Mouse (Mus musculus): ENCODE measurements at regions not wholly inside any gene's neighbourhood (a gene's known extent, or its start where the extent isn't known, plus 50 kb on each side); places are given as distances from the start of the nearest gene placed in this dataset.

DNA sequence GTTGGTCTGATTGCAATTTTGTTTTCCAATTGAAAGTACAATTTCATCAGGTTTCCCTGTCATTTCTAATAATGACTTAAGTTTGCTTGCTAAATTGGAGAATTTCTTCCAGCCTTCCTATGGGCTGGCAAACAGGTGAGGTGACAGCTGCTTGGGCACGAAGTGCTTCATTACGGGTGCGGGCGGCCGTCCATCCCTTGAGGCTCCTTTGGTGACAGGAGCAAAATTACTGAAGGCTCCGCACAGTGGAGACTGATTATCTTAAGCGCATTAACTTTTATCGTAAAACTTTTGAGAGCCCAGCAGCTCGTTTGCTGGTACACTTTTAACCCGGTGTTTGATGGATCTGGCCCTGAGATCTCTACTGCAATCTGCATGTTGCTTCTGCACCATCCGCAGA is 134.3 kb upstream of the Irx1 start:
- Histone ChIP-seq H3K36me3 (ENCODE audit: control insufficient read depth, insufficient read depth, low read length) (no peaks in the 10 kb centered on the region), H3K4me3 (ENCODE audit: insufficient read depth, low read depth, low read length) (no peak overlapping the region), H3K27me3 (replicated peaks; ENCODE audit: control insufficient read depth, insufficient read depth, low read length) (no peaks in the 10 kb centered on the region), H3K27ac (ENCODE audit: insufficient read depth, low read depth, low read length) (no peak overlapping the region), H3K4me1 (ENCODE audit: control insufficient read depth, insufficient read depth, low read length) (no peaks in the 10 kb centered on the region)
- DNase-seq = no peak
- 72% methylated on average over 11 of the region's 11 CpGs for WGBS
- TF ChIP-seq CTCF (conservative IDR thresholded peaks at IDR 0.05; ENCODE audit: insufficient read depth, insufficient read length, low read depth, low read length) (no peak), POLR2A (IDR thresholded peaks at IDR 0.05; ENCODE audit: low read depth, low read length) (no peak)

DNA sequence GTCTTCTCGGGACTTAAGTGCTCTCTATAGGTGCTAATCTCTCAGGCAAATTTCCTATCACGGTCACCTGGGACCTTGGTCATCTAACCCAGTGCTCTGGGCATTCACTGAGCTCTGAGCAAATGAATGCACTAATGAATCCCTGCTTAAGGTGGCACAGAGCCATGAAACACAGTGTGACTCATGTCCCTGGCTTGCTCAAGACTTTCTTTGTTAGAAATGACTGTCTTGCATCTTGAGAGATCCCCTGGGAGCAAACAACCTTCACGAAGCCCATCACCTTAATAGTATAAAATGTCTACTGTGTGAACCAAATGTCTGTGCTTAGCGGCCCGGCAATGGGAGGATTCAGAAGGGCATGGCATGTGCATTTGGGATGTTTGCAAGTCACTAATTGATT is 137.2 kb upstream of the Irx1 start:
- H3K4me3 ChIP-seq (ENCODE audit: insufficient read depth, low read depth, low read length) = no peak overlapping the region
- TF ChIP-seq CTCF (conservative IDR thresholded peaks at IDR 0.05; ENCODE audit: insufficient read depth, insufficient read length, low read depth, low read length) (no peak), POLR2A (IDR thresholded peaks at IDR 0.05; ENCODE audit: low read depth, low read length) (no peak)
- no peaks in the 10 kb centered on the region; the same call in 1 of the 2 replicates for H3K27me3 ChIP-seq (replicated peaks; ENCODE audit: control insufficient read depth, insufficient read depth, low read length)
- no peak for DNase-seq
- WGBS = 48% methylated on average over 5 of the region's 5 CpGs
- no peaks in the 10 kb centered on the region for H3K4me1 ChIP-seq (ENCODE audit: control insufficient read depth, insufficient read depth, low read length)
- no peaks in the 10 kb centered on the region for H3K36me3 ChIP-seq (ENCODE audit: control insufficient read depth, insufficient read depth, low read length)
- H3K27ac ChIP-seq (ENCODE audit: insufficient read depth, low read depth, low read length) = no peak overlapping the region

DNA sequence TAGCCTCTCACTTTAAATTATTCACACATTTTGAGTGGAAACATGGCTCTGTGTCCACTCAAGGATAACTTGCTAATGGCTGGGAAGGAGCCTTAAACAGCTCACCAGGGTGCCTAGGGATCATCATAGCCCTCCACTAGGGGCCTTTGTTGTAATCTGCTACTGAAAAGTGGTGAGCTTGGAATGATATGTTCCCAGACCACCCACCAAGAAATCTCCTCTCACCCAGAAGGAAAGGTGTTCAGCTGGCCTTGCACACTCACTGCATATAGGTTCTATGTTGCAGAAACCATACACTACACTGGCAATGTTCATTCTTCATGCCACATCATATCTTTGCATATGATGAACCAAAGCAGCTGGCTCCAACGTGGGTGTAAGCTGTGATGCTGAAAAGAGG is 145.1 kb upstream of the Irx1 start:
- Histone ChIP-seq H3K27me3 (replicated peaks; ENCODE audit: control insufficient read depth, insufficient read depth, low read length) (no peaks in the 10 kb centered on the region; the same call in 1 of the 2 replicates), H3K4me1 (ENCODE audit: control insufficient read depth, insufficient read depth, low read length) (no peaks in the 10 kb centered on the region), H3K27ac (ENCODE audit: insufficient read depth, low read depth, low read length) (no peak overlapping the region), H3K4me3 (ENCODE audit: insufficient read depth, low read depth, low read length) (no peak overlapping the region), H3K36me3 (ENCODE audit: control insufficient read depth, insufficient read depth, low read length) (no peaks in the 10 kb centered on the region)
- TF ChIP-seq CTCF (conservative IDR thresholded peaks at IDR 0.05; ENCODE audit: insufficient read depth, insufficient read length, low read depth, low read length) = no peak
- no peak for TF ChIP-seq POLR2A (IDR thresholded peaks at IDR 0.05; ENCODE audit: low read depth, low read length)
- 51% methylated on average over 1 of the region's 1 CpGs for WGBS
- DNase-seq = no peak

DNA sequence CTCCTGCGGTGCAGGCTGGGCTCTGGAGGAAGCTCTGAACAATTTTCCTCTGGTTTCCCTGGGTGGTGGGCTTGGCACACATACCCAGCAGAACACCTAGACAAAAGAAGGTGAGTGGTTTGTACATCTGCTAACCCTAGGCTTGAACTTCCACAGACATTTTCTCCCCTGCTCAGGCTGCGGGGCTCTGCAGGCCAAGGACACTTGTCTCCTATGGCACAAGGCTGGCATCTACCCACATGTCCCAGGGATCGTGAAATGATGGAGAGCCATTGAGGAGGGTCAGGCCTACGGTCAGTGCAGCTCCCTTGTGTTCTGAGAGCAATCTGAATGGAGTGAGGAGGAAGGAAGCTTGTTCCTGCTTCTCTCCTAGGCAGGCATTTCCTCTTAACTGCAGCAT is 150.4 kb upstream of the Irx1 start:
- WGBS = 85% methylated on average over 4 of the region's 4 CpGs
- TF ChIP-seq POLR2A (IDR thresholded peaks at IDR 0.05; ENCODE audit: low read depth, low read length) = no peak
- TF ChIP-seq CTCF (conservative IDR thresholded peaks at IDR 0.05; ENCODE audit: insufficient read depth, insufficient read length, low read depth, low read length) = no peak

DNA sequence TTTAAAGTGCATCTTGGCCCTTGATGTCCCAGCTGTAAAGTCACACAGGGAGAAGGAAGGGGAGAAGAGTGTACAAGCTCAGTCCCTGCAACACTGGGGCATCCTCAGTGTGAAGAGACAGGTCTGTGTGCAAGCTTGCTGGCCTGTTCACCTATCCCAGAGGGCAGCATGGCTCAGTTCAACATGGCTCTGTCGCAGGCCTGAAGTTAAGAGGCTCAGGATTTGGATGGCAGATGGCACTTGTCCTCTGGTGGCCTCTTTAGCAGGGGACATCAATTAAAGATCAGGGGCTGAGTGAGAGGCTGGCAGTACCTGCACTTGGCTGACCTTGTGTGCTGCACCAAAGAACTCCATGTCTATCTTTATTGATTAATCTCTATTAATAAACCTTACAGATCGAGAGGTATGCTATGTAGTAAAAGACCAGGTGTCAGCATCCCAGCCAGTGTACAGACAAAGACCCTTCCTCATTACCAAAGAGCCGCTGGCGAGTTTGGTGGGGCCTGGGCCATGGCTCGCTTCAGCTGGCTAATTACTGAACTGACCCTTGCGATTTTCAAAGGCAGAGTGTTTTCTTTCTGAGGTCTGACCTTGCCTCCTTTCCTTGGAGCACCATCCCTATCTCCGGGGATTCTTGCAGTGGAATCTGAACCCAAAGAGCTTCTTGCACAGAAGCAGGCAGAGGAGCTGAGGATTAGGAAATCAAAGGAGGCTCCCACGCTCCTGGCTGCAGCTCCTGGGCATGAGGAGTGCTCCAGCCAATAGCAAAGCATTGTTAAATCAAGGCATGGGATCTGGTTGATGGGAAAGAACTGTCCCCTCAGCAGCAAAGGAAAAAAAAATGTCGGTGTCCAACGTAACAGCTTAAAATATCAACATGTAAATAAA is 151.5 kb upstream of the Irx1 start:
- TF ChIP-seq CTCF (conservative IDR thresholded peaks at IDR 0.05; ENCODE audit: insufficient read depth, insufficient read length, low read depth, low read length) (no peak), POLR2A (IDR thresholded peaks at IDR 0.05; ENCODE audit: low read depth, low read length) (no peak)
- no peak for DNase-seq

More for the DNA sequence above, 150.4 kb upstream of the Irx1 start:
- no peak overlapping the region for H3K4me3 ChIP-seq (ENCODE audit: insufficient read depth, low read depth, low read length)
- H3K4me1 ChIP-seq (ENCODE audit: control insufficient read depth, insufficient read depth, low read length) = no peaks in the 10 kb centered on the region
- H3K36me3 ChIP-seq (ENCODE audit: control insufficient read depth, insufficient read depth, low read length) = no peaks in the 10 kb centered on the region
- H3K27me3 ChIP-seq (replicated peaks; ENCODE audit: control insufficient read depth, insufficient read depth, low read length) = no peaks in the 10 kb centered on the region
- DNase-seq = no peak
- no peak overlapping the region for H3K27ac ChIP-seq (ENCODE audit: insufficient read depth, low read depth, low read length)

DNA sequence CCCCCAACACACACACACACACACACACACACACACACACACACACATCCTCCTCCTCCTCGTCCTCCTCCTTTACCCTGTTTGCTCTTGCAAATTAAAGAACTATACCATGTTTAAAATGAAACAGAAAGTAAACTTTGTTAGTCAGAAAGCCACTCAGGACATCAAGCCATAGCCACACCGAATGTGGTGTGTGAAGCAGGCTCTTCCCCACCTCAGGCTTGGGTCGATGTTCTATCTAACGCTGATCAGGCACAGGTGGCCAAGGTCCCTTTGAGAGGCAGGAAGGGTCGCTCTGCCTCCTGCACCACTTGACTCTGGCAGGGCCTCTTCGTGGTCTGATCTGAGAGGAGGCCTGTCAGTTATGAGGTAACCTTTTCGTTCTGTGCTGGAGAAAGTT is 156.9 kb upstream of the Irx1 start:
- H3K4me3 ChIP-seq (ENCODE audit: insufficient read depth, low read depth, low read length) = no peak overlapping the region
- TF ChIP-seq CTCF (conservative IDR thresholded peaks at IDR 0.05; ENCODE audit: insufficient read depth, insufficient read length, low read depth, low read length) (no peak), POLR2A (IDR thresholded peaks at IDR 0.05; ENCODE audit: low read depth, low read length) (no peak)
- DNase-seq = no peak
- H3K27ac ChIP-seq (ENCODE audit: insufficient read depth, low read depth, low read length) = no peak overlapping the region
- H3K36me3 ChIP-seq (ENCODE audit: control insufficient read depth, insufficient read depth, low read length) = no peaks in the 10 kb centered on the region
- 43% methylated on average over 7 of the region's 7 CpGs for WGBS
- no peaks in the 10 kb centered on the region for H3K4me1 ChIP-seq (ENCODE audit: control insufficient read depth, insufficient read depth, low read length)
- no peaks in the 10 kb centered on the region for H3K27me3 ChIP-seq (replicated peaks; ENCODE audit: control insufficient read depth, insufficient read depth, low read length)

More for the DNA sequence above, 151.5 kb upstream of the Irx1 start:
- Histone ChIP-seq H3K36me3 (ENCODE audit: control insufficient read depth, insufficient read depth, low read length) (no peaks in the 10 kb centered on the region), H3K27me3 (replicated peaks; ENCODE audit: control insufficient read depth, insufficient read depth, low read length) (no peaks in the 10 kb centered on the region), H3K4me3 (ENCODE audit: insufficient read depth, low read depth, low read length) (no peak overlapping the region), H3K4me1 (ENCODE audit: control insufficient read depth, insufficient read depth, low read length) (no peaks in the 10 kb centered on the region), H3K27ac (ENCODE audit: insufficient read depth, low read depth, low read length) (no peak overlapping the region)
- 34% methylated on average over 10 of the region's 10 CpGs for WGBS

DNA sequence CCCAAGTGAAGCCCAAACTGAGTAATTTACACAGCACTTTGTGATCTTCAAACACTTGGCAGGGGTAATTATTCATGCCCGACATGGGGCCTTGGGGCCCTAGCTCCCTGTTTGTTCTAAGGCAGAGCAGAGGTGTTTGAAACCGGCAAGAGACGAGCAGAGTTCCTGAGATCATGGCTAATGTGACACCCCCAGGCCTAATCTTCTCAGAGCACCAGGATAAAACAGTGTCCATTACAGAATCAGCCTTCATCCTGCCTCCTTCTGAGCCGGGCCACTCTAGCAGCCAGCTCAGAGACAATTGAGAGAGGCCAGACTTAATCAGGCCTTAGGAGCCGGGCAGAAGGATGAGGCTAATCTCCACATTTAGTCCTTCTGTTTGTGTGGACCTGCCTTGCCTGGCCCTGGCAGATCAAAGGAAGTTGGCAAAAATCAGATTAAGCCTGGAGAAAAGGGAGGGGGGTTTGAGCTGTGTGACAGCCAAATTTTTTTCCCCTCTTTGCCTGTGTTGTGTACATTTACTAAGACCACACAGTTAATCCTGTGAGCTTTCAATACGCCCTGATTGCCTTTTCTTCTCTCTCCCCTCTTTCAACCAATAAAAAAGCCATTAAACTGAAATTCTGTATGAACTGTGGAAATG is 157.5 kb upstream of the Irx1 start:
- no peak for DNase-seq
- no peaks in the 10 kb centered on the region for H3K36me3 ChIP-seq (ENCODE audit: control insufficient read depth, insufficient read depth, low read length)
- 58% methylated on average over 6 of the region's 6 CpGs for WGBS
- no peak overlapping the region for H3K4me3 ChIP-seq (ENCODE audit: insufficient read depth, low read depth, low read length)
- no peaks in the 10 kb centered on the region for H3K27me3 ChIP-seq (replicated peaks; ENCODE audit: control insufficient read depth, insufficient read depth, low read length)
- no peak overlapping the region for H3K27ac ChIP-seq (ENCODE audit: insufficient read depth, low read depth, low read length)
- no peaks in the 10 kb centered on the region for H3K4me1 ChIP-seq (ENCODE audit: control insufficient read depth, insufficient read depth, low read length)
- no peak for TF ChIP-seq CTCF (conservative IDR thresholded peaks at IDR 0.05; ENCODE audit: insufficient read depth, insufficient read length, low read depth, low read length)
- no peak for TF ChIP-seq POLR2A (IDR thresholded peaks at IDR 0.05; ENCODE audit: low read depth, low read length)
